In genomic region chr8:82471825-82472224, GRCm38 (mm10) we compare ENCODE assay signal across 22 mouse cellular contexts.
DNase-seq lines count a peak whose midpoint lies in the region; ATAC-seq and TF ChIP-seq lines count a peak whose summit lies in the region.
"Had no signal": no experiment of that assay in that cellular context is flagged by ENCODE, and none has a peak within 500 bp of the region (broad histone marks: within the 10 kb centered on the region; RNA-seq: fewer than 3 reads in every experiment).

No protein-coding gene starts in this region.

- peak; percentile 62; the same call in 1 of the 2 replicates for ATAC-seq in liver, embryonic 13.5 days (ENCODE audit: low read depth)
- ATAC-seq in intestine, embryonic 16.5 days, result no peak
- ATAC-seq in frontal cortex, adult (ENCODE audit: low TSS enrichment), result no peak
- ATAC-seq: forebrain, embryonic 13.5 days; forebrain, embryonic 15.5 days; forebrain, postnatal 0 days; Patski had no signal

- no peaks in the 10 kb centered on the region for H3K27me3 ChIP-seq in liver, embryonic 13.5 days
- no peaks in the 10 kb centered on the region for H3K27me3 ChIP-seq in MEL (ENCODE audit: control insufficient read depth in 1 of 2, insufficient read depth in 2 of 2, low read length in 2 of 2)
- no peaks in the 10 kb centered on the region for H3K27me3 ChIP-seq in intestine, embryonic 16.5 days (replicated peaks; ENCODE audit: control insufficient read depth, insufficient read depth, low read length)
- H3K27me3 ChIP-seq: embryonic facial prominence, embryonic 12.5 days; forebrain, embryonic 13.5 days; forebrain, embryonic 15.5 days; Patski had no signal

- TF ChIP-seq POLR2A in MEL (IDR thresholded peaks at IDR 0.05; ENCODE audit: control insufficient read depth in 1 of 2, insufficient read depth in 1 of 2, low read depth in 1 of 2, low read length in 2 of 2, poor library complexity in 1 of 2), result no peak

- no peak for TF ChIP-seq CTCF in MEL (IDR thresholded peaks at IDR 0.05 in 2 of 3, conservative IDR thresholded peaks at IDR 0.05 in 1 of 3; ENCODE audit: control insufficient read depth in 1 of 3, insufficient read depth in 1 of 3, low read depth in 2 of 3, low read length in 3 of 3, poor library complexity in 1 of 3, severe bottlenecking in 1 of 3)

- no CpG with 5 or more reads among the region's 1 CpGs for WGBS in liver, embryonic 13.5 days (ENCODE audit: insufficient replicate concordance)
- no CpG with 5 or more reads among the region's 1 CpGs for WGBS in intestine, embryonic 16.5 days

- no peaks in the 10 kb centered on the region for H3K4me1 ChIP-seq in liver, embryonic 13.5 days (replicated peaks)
- no peaks in the 10 kb centered on the region for H3K4me1 ChIP-seq in MEL (ENCODE audit: control insufficient read depth in 1 of 2, insufficient read depth in 2 of 2, low read length in 2 of 2)
- no peaks in the 10 kb centered on the region for H3K4me1 ChIP-seq in intestine, embryonic 16.5 days (ENCODE audit: control insufficient read depth, insufficient read depth, low read length)
- H3K4me1 ChIP-seq: embryonic facial prominence, embryonic 12.5 days; forebrain, embryonic 13.5 days; forebrain, embryonic 15.5 days had no signal

- H3K36me3 ChIP-seq in liver, embryonic 13.5 days, result no peaks in the 10 kb centered on the region
- H3K36me3 ChIP-seq in MEL (ENCODE audit: control insufficient read depth in 1 of 2, insufficient read depth in 2 of 2, low read length in 2 of 2), result no peaks in the 10 kb centered on the region
- H3K36me3 ChIP-seq in intestine, embryonic 16.5 days (ENCODE audit: control insufficient read depth, insufficient read depth, low read length), result no peaks in the 10 kb centered on the region
- H3K36me3 ChIP-seq: embryonic facial prominence, embryonic 10.5 days; embryonic facial prominence, embryonic 12.5 days; forebrain, embryonic 15.5 days had no signal

- H3K4me3 ChIP-seq in liver, embryonic 13.5 days (replicated peaks), result no peak overlapping the region
- no peak overlapping the region for H3K4me3 ChIP-seq in MEL (ENCODE audit: control insufficient read depth in 1 of 2, insufficient read depth in 1 of 2, low read depth in 2 of 2, low read length in 2 of 2)
- H3K4me3 ChIP-seq in intestine, embryonic 16.5 days (ENCODE audit: low read length), result no peak overlapping the region
- H3K4me3 ChIP-seq: embryonic facial prominence, embryonic 10.5 days; embryonic facial prominence, embryonic 12.5 days; forebrain, embryonic 13.5 days; forebrain, embryonic 15.5 days had no signal

- peak; percentile 12 for DNase-seq in liver, embryonic 13.5 days
- DNase-seq in liver, result no peak
- DNase-seq in MEL (ENCODE audit: low read depth, low spot score), result peak; percentile 12
- DNase-seq in c-Kit-negative CD71-positive TER-119-positive erythroid progenitor cells, embryonic 14.5 days (ENCODE audit: low read depth, low spot score), result peak; percentile 32
- DNase-seq in c-Kit-positive CD71-positive TER-119-positive erythroid progenitor cells, embryonic 14.5 days (ENCODE audit: low spot score), result peak; percentile 56
- no peak for DNase-seq in lung, postnatal 25 days (ENCODE audit: low spot score)
- DNase-seq: adrenal gland, adult 2 months; adrenal gland, postnatal 10 days; adrenal gland, postnatal 25 days; cerebellum, adult 11-12 months; cerebellum, adult 2 months; cerebellum, adult 9-10 months; cerebellum, postnatal 10 days; cerebellum, postnatal 25 days; forebrain, postnatal 0 days had no signal

- H3K4me2 ChIP-seq in liver, embryonic 13.5 days, result no peak overlapping the region
- no peak overlapping the region for H3K4me2 ChIP-seq in intestine, embryonic 16.5 days (ENCODE audit: low read depth, low read length)
- H3K4me2 ChIP-seq: embryonic facial prominence, embryonic 12.5 days; forebrain, embryonic 13.5 days; forebrain, embryonic 15.5 days had no signal

- no peaks in the 10 kb centered on the region for H3K79me2 ChIP-seq in MEL (ENCODE audit: control insufficient read depth, insufficient read depth, low read length, poor library complexity)

- no peak overlapping the region for H3K27ac ChIP-seq in liver, embryonic 13.5 days
- H3K27ac ChIP-seq in MEL (ENCODE audit: control insufficient read depth, low read depth, low read length), result no peak overlapping the region
- H3K27ac ChIP-seq in intestine, embryonic 16.5 days (ENCODE audit: low read length), result no peak overlapping the region
- H3K27ac ChIP-seq: embryonic facial prominence, embryonic 10.5 days; embryonic facial prominence, embryonic 12.5 days; forebrain, embryonic 13.5 days; forebrain, embryonic 15.5 days had no signal

- no peak for TF ChIP-seq RAD21 in MEL (IDR thresholded peaks at IDR 0.05; ENCODE audit: low read depth, low read length)

- no peak overlapping the region for H3K9ac ChIP-seq in liver, embryonic 13.5 days
- no peak overlapping the region for H3K9ac ChIP-seq in MEL (ENCODE audit: control insufficient read depth, low read depth, low read length, poor library complexity, severe bottlenecking)
- no peak overlapping the region for H3K9ac ChIP-seq in intestine, embryonic 16.5 days (ENCODE audit: low read depth, low read length)
- H3K9ac ChIP-seq: embryonic facial prominence, embryonic 12.5 days; forebrain, embryonic 13.5 days; forebrain, embryonic 15.5 days; forebrain, postnatal 0 days had no signal

- peak; percentile 20 to 42; a peak in 2 of 4 replicates for TF ChIP-seq EP300 in MEL (IDR thresholded peaks at IDR 0.05; ENCODE audit: low read depth in 1 of 2, low read length in 2 of 2)

- H3K9me3 ChIP-seq in liver, embryonic 13.5 days (replicated peaks), result no peaks in the 10 kb centered on the region
- H3K9me3 ChIP-seq in MEL (replicated peaks; ENCODE audit: insufficient read depth, low read length), result no peaks in the 10 kb centered on the region
- H3K9me3 ChIP-seq in intestine, embryonic 16.5 days (ENCODE audit: control insufficient read depth, low read length), result no peaks in the 10 kb centered on the region
- H3K9me3 ChIP-seq: embryonic facial prominence, embryonic 10.5 days; embryonic facial prominence, embryonic 12.5 days; forebrain, embryonic 13.5 days; forebrain, embryonic 15.5 days had no signal

TF ChIP-seq in MEL, 35 proteins besides CTCF, POLR2A, EP300 and RAD21:
- TF ChIP-seq UBTF (IDR thresholded peaks at IDR 0.05; ENCODE audit: borderline replicate concordance, insufficient read depth, low read depth, low read length) (no peak), GATA1 (IDR thresholded peaks at IDR 0.05; ENCODE audit: low read depth, low read length) (peak; percentile 44), ZNF384 (IDR thresholded peaks at IDR 0.05; ENCODE audit: low read depth, low read length) (0 out of 2 replicates have a peak, but pooled peaks have one; percentile 19), TCF12 (IDR thresholded peaks at IDR 0.05; ENCODE audit: low read depth, low read length) (peak; percentile 76)

Comparison
In these comparisons a context has a peak if more than half of its experiments do, and no peak if none do; other contexts are left out.
1. DNase-seq: peak in liver, embryonic 13.5 days (single experiment), MEL (single experiment), c-Kit-negative CD71-positive TER-119-positive erythroid progenitor cells, embryonic 14.5 days (single experiment) and c-Kit-positive CD71-positive TER-119-positive erythroid progenitor cells, embryonic 14.5 days (single experiment); none in liver (single experiment) and lung, postnatal 25 days (single experiment).